Mouse (Mus musculus): Measurements from ENCODE around the gene Tysnd1. TPM values are rescaled to one million over a fixed set of nuclear protein-coding genes. Genes with fewer than 3 reads are reported as not detected.

Tysnd1 gene
- total RNA-seq (2021): 10 to 100 TPM; 12.3 to 14.4 TPM
- long read RNA-seq, experiment 1, transcript Tysnd1-201 (4 exons, 2,286 nt): major isoform, 63 of 68 reads
- long read RNA-seq, experiment 1, partial matches to known transcripts: 3 of 68 reads
- long read RNA-seq, experiment 1, other reads (novel, unspliced or antisense): 2 of 68 reads
- long read RNA-seq, experiment 2, transcript Tysnd1-201 (4 exons, 2,286 nt): major isoform, 55 of 58 reads
- long read RNA-seq, experiment 2, partial matches to known transcripts: 1 of 58 reads
- long read RNA-seq, experiment 2, other reads (novel, unspliced or antisense): 1 of 58 reads

DNA sequence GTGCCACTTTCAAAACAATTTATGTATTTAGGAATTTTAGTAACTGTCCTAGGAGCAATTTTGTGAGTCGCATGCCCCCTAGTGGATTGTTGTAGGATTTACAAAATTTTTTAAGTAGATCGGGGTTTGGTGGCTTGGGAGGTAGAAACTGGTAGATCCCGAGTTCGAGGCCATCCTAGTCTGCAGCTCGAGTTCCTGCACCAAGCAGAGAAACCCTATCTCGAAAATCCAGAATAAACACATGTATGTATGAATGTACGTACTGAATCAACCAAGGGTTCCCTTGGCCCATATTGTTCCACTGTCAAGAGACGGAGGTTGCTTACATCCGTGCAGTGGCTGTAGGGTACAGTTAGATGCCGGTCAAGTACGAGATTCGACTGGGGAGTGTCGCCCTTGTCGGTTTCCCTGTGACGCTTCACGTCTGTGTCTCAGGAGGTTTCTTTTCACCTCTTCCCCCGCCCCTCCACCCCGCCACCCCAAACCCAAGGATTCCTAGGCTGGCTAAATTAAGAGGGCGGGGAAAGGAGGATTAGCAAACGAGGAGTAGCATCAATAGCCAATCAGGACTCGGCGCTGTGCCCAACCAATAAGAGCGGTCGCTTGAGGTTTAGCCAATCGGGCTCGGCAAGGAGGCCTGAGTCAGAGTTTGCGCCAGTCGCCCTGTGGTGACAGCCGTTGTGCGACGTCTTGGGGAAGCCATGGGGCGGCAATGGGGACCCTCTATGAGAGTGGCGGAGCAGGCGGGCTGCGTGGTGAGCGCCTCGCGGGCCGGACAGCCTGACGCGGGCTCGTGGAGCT, at the start of gene Tysnd1:
Gene Tysnd1 (plus strand): TSS at position 645 of the 801 bp plus-strand sequence.
- H3K27ac ChIP-seq: peak within 1 kb of the TSS; percentile 84

DNA sequence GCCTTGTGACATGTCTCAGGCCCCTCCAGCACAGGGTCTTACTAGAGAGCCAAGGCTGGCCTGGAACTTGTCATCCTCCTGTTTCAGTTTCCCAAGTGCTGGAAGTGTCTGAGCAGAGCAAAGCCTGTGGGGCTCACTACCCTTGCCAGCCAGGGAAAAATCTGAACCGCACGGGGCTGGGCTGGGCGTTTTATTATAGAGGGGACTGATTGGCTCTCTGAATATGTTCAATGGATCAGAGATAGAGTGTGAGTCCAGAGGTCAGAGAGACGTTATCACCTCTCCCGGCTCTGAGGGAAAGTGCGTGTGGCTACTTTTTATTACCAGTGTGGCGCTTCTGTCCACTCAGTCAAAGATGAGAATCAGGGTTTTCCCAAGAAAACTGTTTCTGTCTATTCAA, 48.8 kb upstream of the Tysnd1 start:
- TF ChIP-seq CTCF (IDR thresholded peaks at IDR 0.05): no peak
- intact Hi-C loops (cut with DNase I): no loop called here

More for the DNA sequence above, at the start of gene Tysnd1:
- peak; percentile 97 for DNase-seq
- intact Hi-C loops (cut with DNase I): no loop called here
- H3K4me3 ChIP-seq: peak within 1 kb of the TSS; percentile 91
- peak; percentile 53 for TF ChIP-seq CTCF (IDR thresholded peaks at IDR 0.05)

DNA sequence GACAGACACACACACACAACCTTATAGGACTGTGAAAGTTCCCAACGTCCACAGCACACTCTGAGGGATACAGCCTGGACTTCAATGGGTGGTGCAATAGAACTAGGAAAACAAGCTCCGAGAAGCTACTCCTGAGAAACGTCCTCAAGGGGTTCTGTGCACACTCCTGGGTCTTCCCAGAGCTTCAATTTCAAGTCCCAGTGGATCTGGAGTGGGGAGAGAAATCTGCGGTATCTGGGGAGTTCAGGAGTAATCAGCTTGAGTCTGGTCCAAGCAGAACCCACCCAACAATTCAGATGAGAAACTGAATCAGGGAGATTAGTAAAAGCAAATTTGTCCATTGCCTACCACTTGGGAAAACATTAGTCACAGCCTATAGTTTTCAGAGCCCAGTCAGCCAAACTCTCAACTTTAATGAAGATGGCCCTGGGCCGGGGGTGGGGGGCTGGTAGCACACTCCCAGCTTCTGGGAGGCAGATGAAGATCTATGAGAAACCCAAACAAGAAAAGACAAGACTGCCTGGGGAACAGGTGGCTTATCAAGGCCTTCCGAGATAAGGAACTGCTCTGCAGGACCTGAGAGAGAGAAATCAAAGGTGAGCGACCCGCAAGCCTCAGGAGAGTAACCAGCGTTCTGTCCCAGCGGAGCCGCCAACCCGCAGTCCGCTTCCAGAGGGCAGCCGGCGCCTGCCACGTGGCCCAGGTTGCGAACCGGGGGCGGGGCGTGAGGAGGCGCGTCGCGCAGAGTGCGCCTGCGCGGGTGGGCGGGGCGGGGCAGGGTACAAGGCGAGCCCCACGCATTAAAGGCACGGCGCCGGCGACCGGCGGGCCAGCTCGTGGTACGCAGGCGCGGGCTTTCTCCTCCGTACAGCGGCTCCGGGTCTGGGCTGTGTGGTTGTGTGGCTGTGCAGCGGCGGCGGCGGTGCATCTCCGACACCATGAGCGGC, 47.3 kb upstream of the Tysnd1 start, which contains the start of gene Ppa1:
Gene Ppa1 (plus strand): TSS at position 763 of the 947 bp plus-strand sequence.
- intact Hi-C loops (cut with DNase I): no loop called here
- DNase-seq: peak; percentile 95
- H3K27ac ChIP-seq: peak within 1 kb of the TSS; percentile 91
- peak within 1 kb of the TSS; percentile 88 for H3K4me3 ChIP-seq
- TF ChIP-seq CTCF (IDR thresholded peaks at IDR 0.05): no peak

More for the DNA sequence above, 48.8 kb upstream of the Tysnd1 start:
- DNase-seq: no peak
- no peak overlapping the region for H3K27ac ChIP-seq
- no peak overlapping the region for H3K4me3 ChIP-seq

- DNase-seq: no peak
- intact Hi-C loops (cut with DNase I): no loop called here
- TF ChIP-seq CTCF (IDR thresholded peaks at IDR 0.05): no peak
- Histone ChIP-seq H3K27ac (peak overlapping the region; percentile 91), H3K4me3 (peak overlapping the region; percentile 88)
Observed at GRCm38 (mm10) chr10:61648737-61649645, 46.3 kb upstream of the Tysnd1 start.

- TF ChIP-seq CTCF (IDR thresholded peaks at IDR 0.05): no peak
- Histone ChIP-seq H3K27ac (no peak overlapping the region), H3K4me3 (no peak overlapping the region)
- intact Hi-C loops (cut with DNase I): loop anchor here (5.0 to 10.0 kb wide), 2 partner anchors 187 to 309 kb away; no protein-coding TSS in a partner anchor
- no peak for DNase-seq
Observed at GRCm38 (mm10) chr10:61654105-61654504, 41.2 kb upstream of the Tysnd1 start.

DNA sequence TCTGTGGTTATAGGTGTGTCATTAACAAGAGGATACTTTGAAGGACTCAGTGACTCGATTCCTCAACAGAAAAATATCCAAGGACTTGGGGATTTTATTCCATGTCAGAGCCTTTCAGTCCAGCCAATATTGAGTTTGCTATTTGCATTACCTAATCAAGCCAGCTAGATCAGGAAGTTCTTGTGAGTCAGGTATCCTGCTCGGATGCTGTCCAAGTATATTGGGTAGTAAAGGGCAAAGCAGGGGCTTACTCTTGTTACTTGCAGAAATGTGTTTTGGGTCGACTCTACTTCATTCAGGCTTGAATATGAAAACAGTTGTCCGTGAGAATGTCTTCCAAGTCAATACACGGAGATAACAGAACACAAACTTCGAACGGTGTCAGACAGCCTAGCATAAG, 40.6 kb upstream of the Tysnd1 start:
- Histone ChIP-seq H3K4me3 (peak overlapping the region; percentile 31), H3K27ac (peak overlapping the region; percentile 48; the same call in 1 of the 2 replicates)
- intact Hi-C loops (cut with DNase I): loop anchor here (5.0 to 10.0 kb wide), 3 partner anchors 162 to 310 kb away; no protein-coding TSS in a partner anchor
- DNase-seq: no peak
- no peak for TF ChIP-seq CTCF (IDR thresholded peaks at IDR 0.05)

DNA sequence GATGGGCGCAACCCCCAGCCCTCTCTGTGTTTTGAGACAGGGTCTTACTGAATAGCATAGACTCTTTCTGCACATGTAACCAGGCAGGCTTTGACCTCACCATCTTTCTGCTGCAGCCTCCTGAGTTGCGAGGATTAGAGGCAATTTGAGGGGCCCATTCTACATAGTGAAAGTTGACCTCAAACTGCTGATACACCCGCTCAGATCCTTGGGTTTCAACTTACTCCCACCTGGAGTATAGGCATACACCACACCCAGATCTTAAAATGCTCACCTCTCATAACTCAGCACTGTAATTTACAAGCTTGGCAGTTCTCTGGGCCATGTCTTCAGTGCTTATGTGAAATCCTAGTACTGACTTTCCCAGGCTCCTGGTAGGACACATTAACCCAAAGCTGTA, 40.1 kb upstream of the Tysnd1 start:
- H3K27ac ChIP-seq: peak overlapping the region; percentile 48; the same call in 1 of the 2 replicates

DNA sequence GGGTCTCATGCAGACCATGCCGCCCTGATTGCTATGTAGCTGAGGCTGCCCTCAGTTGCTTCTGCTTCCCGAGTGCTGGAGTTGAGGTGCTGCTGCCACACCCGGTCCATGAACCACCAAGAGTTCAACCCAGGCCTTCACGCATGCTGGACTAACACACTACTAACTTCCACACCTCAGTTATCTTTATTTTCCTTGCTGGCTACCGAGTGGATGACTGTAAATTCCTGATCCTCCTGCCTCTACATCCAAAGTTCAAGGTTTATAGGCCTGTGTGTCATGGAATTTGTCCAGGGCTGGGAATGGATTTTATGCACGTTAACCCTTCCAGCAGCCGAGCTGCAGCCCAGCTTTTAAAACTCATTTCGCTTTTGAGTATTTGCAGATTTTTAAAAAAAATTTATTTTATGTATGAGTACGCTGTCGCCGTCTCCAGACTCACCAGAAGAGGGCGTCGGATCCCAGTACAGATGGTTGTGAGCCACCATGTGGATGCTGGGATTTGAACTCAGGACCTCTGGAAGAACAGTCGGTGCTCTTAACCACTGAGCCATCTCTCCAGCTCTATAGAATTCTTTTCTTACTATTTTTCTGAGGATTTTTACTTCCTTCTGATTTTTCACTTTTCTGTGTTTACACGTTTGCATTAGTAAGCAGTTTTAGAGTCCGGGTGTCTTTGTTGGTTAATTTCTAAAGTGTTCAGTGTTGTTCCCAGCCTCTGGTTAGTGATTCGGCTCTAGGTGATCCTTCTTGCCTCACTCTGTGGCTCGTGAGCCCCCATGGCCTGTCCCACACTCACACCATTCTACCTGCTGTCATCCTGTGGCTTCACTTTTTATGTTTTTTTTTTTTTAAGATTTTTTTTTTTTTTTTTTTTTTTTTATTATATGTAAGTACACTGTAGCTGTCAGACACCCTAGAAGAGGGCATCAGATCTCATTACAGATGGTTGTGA, 38.1 kb upstream of the Tysnd1 start:
- Histone ChIP-seq H3K27ac (no peak overlapping the region), H3K4me3 (no peak overlapping the region)
- intact Hi-C loops (cut with DNase I): loop anchor here (5.0 to 10.0 kb wide), 2 partner anchors 165 to 312 kb away; no protein-coding TSS in a partner anchor
- DNase-seq: no peak
- TF ChIP-seq CTCF (IDR thresholded peaks at IDR 0.05): peak; percentile 47

More for the DNA sequence above, 40.1 kb upstream of the Tysnd1 start:
- no peak for TF ChIP-seq CTCF (IDR thresholded peaks at IDR 0.05)
- intact Hi-C loops (cut with DNase I): loop anchor here (5.0 to 10.0 kb wide), 2 partner anchors 163 to 310 kb away; no protein-coding TSS in a partner anchor
- DNase-seq: no peak
- H3K4me3 ChIP-seq: peak overlapping the region; percentile 31

DNA sequence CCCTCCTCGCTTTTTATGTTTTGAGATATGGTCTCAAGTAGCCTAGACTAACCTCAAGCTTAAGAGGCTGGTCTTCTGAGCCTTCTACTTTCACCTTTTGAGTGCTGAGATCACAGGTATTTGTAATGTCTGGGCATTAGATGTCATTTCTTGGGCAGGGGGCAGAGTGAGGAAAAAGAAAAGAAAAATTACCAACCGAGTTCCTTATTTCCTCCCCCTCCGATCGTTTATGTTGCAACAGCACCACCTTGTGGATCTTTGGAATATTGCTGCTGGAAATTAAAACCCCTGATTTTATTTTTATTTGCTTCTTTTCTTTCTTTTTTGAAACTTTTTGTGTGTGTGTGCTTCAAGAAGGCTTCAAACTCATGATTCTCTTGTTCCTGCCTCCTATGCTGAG, 37.3 kb upstream of the Tysnd1 start:
- H3K27ac ChIP-seq: no peak overlapping the region
- peak; percentile 83 for TF ChIP-seq CTCF (IDR thresholded peaks at IDR 0.05)
- intact Hi-C loops (cut with DNase I): loop anchor here (1.0 to 10.0 kb wide), 3 partner anchors 52 to 313 kb away; no protein-coding TSS in a partner anchor
- no peak overlapping the region for H3K4me3 ChIP-seq
- DNase-seq: no peak

DNA sequence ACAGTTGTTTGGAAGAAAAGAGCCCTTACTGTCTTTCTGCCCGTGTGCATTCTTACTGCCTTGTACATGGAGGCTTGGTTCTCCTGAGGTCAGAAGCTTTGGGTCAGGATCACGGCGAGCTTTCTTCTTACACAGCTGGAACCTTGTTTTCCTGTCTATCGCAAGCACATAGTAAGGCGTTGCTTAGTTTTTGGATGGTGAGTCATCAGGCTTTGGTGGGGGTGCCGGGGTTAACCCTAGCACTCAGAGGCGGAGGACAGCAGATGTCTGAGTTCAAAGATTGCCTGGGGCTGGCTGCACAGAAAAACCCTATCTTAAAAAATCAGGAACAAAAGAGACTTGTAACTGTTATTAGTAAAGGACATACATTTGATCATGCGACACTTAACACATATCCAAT, 33.4 kb upstream of the Tysnd1 start:
- intact Hi-C loops (cut with DNase I): no loop called here
- peak overlapping the region; percentile 63 for H3K27ac ChIP-seq
- TF ChIP-seq CTCF (IDR thresholded peaks at IDR 0.05): no peak
- peak overlapping the region; percentile 28; the same call in 1 of the 2 replicates for H3K4me3 ChIP-seq
- no peak for DNase-seq

Measured in gastrocnemius, adult 2 months (tissue).